Mouse (Mus musculus): Measurements from ENCODE around the gene Sytl2.

DNA sequence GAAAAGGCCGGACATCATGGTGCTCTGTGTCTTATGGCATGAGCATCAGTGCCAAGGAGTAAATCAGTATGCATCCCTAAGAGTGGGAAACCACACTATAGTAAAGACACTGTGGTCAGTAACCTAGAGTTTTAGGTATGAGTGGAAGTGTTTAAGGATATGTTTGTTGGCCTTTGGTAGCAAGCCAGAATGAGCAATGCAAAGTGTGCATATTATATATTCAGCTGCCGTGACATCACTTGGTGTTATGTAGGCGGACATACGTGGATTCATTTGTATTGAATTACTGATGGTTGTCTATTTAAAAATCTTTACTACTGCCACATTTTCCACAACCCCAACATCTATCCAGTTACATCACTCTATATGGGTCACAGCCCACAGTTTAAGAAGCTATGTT, 23.1 kb downstream of the Sytl2 start:
- TF ChIP-seq CTCF (IDR thresholded peaks at IDR 0.05; ENCODE audit: control insufficient read depth, insufficient read depth, insufficient read length) (no peak), MYOD1 (IDR thresholded peaks at IDR 0.05; ENCODE audit: control insufficient read depth, insufficient read length, low read depth) (peak; percentile 59), MAX (IDR thresholded peaks at IDR 0.05) (no peak), MYOG (IDR thresholded peaks at IDR 0.05; ENCODE audit: control insufficient read depth, extremely low read depth, insufficient read length) (no peak), CEBPB (IDR thresholded peaks at IDR 0.05; ENCODE audit: low read depth) (no peak)

Data from C2C12 (cell line).